Mouse (Mus musculus) intestine, embryonic 14.5 days (tissue): ENCODE results near the gene Clec2e. TPM values are rescaled to one million over a fixed set of nuclear protein-coding genes. Genes with fewer than 3 reads are reported as not detected.
A peak's percentile ranks its signal among the peaks of the same experiment; 100 is the strongest.

Experiments used
- ATAC-seq: fragments of 200-750 bp; cut with Nextera tagmentation; replicated peaks from 2 replicates; pipeline ENCODE4 v1.8.0; 2017; ENCODE audit warnings: low read depth, moderate number of reproducible peaks, moderate TSS enrichment, moderate library complexity; ENCODE audit not compliant: low FRiP score, low TSS enrichment
- DNase-seq: peaks from one replicate; pipeline ENCODE4 v3.0.0-alpha.2; 2018; ENCODE audit warnings: low spot score
- H3K27ac ChIP-seq: fragments of 300-500 bp; sonication (generic); 2 replicates; pipeline ENCODE4 v1.5.1; 2014; ENCODE audit warnings: low read depth, mild to moderate bottlenecking, control low read depth
- H3K27me3 ChIP-seq: fragments of 300-500 bp; sonication (generic); replicated peaks from 2 replicates; pipeline ENCODE4 v1.6.1; 2014; ENCODE audit warnings: low read length, control low read depth; ENCODE audit not compliant: control insufficient read depth, insufficient read depth
- H3K36me3 ChIP-seq: fragments of 300-500 bp; sonication (generic); 2 replicates; pipeline ENCODE4 v1.6.1; 2014; ENCODE audit warnings: low read length, control low read depth; ENCODE audit not compliant: control insufficient read depth, insufficient read depth
- H3K4me1 ChIP-seq: fragments of 300-500 bp; sonication (generic); replicated peaks from 2 replicates; pipeline ENCODE4 v1.6.1; 2014; ENCODE audit warnings: low read length, control low read depth, mixed read lengths; ENCODE audit not compliant: control insufficient read depth, insufficient read depth
- H3K4me2 ChIP-seq: fragments of 300-500 bp; sonication (generic); 2 replicates; pipeline ENCODE4 v1.6.1; 2014; ENCODE audit warnings: low read length
- H3K4me3 ChIP-seq: fragments of 300-500 bp; sonication (generic); 2 replicates; pipeline ENCODE4 v1.5.1; 2014; ENCODE audit warnings: low read depth, low read length, control low read depth, mixed read lengths
- H3K9ac ChIP-seq: fragments of 300-500 bp; sonication (generic); 2 replicates; pipeline ENCODE4 v1.6.1; 2014; ENCODE audit warnings: mild to moderate bottlenecking, low read length
- H3K9me3 ChIP-seq: fragments of 300-500 bp; sonication (generic); 2 replicates; pipeline ENCODE4 v1.6.1; 2016; ENCODE audit warnings: low read length, control low read depth; ENCODE audit not compliant: control insufficient read depth
- WGBS: fragments of 180-500 bp; shearing (Covaris S2); extraction: QIAGEN DNeasy Blood & Tissue Kit; methylation state at CpG from one replicate; pipeline ENCODE4 v1.1.7; 2014; 5-methylcytosine and 5-hydroxymethylcytosine counted together
- polyA plus RNA-seq: library from polyadenylated mRNA; unstranded; fragments of >200 nt; fragmentation: Nextera tagmentation; extraction: Ambion mirVana; gene quantifications from 2 replicates; pipeline ENCODE4 v1.2.1, GENCODE M21; 2014

The Clec2e gene
- polyA plus RNA-seq, 1 experiment from 2014 or later = 0.68 TPM

DNA sequence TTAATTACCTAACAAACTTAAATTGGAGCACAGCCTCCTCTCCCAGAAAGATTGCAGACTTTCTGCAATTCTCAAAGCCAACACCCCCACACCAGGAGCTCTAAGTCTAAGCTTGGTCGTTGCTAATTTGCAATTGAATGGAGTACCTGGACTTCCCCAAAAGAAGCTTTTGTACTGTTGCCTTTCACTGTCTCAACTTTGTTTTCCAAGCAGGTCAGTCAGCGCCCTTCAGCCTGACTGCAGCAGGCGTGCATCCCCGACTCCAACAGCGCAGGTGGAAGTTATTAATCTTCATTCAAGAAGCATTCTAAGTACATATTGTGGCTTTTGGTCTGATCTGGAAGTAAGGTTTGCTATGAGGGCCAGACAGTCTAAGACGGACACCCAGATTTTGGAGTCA is 15.6 kb downstream of the Clec2e start:
- no peak for DNase-seq
- Histone ChIP-seq H3K4me3 (no peak overlapping the region), H3K4me1 (no peaks in the 10 kb centered on the region), H3K9ac (no peak overlapping the region), H3K27ac (no peak overlapping the region), H3K27me3 (no peaks in the 10 kb centered on the region), H3K9me3 (0 out of 2 replicates have a peak, but pooled peaks cover 5% of the 10 kb centered on the region), H3K36me3 (no peaks in the 10 kb centered on the region), H3K4me2 (no peak overlapping the region)
- no peak for ATAC-seq
- WGBS = 86% methylated on average over 6 of the region's 6 CpGs

DNA sequence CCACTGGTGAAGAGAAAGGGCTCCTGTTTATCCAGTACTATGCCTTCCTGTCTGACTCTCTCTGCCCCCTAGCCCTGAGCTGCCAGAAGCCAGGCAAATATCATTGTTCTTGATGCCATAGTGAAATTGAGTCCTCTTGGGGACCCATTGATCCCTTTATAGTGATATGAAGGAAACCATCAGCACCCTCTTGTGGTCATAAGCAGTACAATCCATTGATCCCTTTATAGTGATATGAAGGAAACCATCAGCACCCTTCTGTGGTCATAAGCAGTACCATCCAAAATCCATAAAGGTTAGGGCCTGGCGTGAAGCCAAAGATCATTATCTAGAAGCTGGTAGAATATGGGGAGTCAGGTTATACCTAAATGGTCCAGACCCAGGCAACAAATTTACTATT is 33.7 kb downstream of the Clec2e start:
- H3K4me2 ChIP-seq = no peak overlapping the region
- H3K27ac ChIP-seq = no peak overlapping the region
- no peak overlapping the region for H3K9ac ChIP-seq
- DNase-seq = no peak
- no peaks in the 10 kb centered on the region for H3K36me3 ChIP-seq
- H3K9me3 ChIP-seq = 0 out of 2 replicates have a peak, but pooled peaks cover 5% of the 10 kb centered on the region
- no peaks in the 10 kb centered on the region for H3K4me1 ChIP-seq
- no peaks in the 10 kb centered on the region for H3K27me3 ChIP-seq
- peak; percentile 53; the same call in 1 of the 2 replicates for ATAC-seq
- no peak overlapping the region for H3K4me3 ChIP-seq
- 78% methylated on average over 1 of the region's 1 CpGs for WGBS

DNA sequence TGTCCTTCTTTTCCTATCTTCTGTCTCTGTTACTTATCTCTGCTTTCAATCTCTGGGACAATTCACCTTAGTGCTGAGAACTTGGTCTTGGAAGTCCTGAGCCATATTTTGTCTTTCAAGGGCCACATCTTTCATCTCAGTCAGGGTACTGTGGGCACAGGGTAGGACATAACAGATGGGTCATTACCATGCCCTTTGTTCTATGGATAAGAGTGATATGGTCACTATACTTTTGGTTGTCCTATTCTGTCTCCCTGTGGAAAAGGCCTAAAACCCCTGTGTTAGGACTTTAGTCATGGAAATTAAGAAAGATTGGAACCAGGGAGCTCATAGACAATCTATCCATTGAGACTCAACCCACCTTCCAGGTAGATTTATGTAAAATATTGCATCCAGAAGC is 34.2 kb downstream of the Clec2e start:
- ATAC-seq (no peak), DNase-seq (no peak)
- Histone ChIP-seq H3K36me3 (no peaks in the 10 kb centered on the region), H3K9ac (no peak overlapping the region), H3K4me2 (no peak overlapping the region), H3K9me3 (0 out of 2 replicates have a peak, but pooled peaks cover 5% of the 10 kb centered on the region), H3K4me1 (no peaks in the 10 kb centered on the region), H3K27ac (no peak overlapping the region), H3K27me3 (no peaks in the 10 kb centered on the region), H3K4me3 (no peak overlapping the region)

DNA sequence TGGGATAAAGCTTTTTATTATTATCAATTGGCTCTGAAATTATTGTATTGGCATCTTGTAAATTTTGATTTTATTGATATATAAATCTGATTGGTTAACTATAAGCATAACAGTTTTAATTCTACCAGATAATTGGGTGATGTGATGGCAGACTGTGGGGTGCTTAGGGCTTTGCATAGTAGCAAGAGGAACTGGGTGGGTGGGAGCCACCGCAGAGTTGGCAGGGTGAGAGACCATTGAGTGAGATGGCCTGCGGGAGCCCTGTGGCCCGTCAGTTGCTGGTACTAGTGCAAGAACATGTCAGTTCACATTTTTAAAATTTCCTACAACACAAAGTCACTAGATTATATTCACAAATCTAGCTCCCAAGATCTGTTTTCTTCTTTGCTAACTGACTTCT is 34.9 kb downstream of the Clec2e start:
- no peak overlapping the region for H3K9ac ChIP-seq
- no peaks in the 10 kb centered on the region for H3K9me3 ChIP-seq
- H3K27me3 ChIP-seq = no peaks in the 10 kb centered on the region
- DNase-seq (no peak), ATAC-seq (no peak)
- H3K4me2 ChIP-seq = no peak overlapping the region
- no peaks in the 10 kb centered on the region for H3K36me3 ChIP-seq
- no peak overlapping the region for H3K4me3 ChIP-seq
- H3K27ac ChIP-seq = no peak overlapping the region
- H3K4me1 ChIP-seq = no peaks in the 10 kb centered on the region
- WGBS = 93% methylated on average over 3 of the region's 3 CpGs

DNA sequence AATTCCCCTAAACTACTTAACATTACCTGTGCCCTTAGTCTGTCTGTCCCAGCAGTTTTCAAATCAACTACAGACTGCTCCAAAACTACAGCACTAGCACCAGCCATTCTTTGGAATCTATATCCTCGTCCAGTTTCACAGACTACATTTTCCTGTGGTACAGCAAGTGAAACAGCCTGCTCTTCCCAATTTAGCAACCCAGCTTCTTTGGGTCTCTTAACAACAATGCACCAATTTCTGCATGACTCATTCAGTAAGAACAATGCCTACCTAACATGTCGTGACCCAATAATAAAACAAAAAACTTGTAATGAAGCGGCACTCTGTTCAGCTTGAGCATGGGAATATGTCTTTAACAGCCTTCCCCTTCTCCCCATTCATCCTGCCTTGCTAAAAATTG is 35.3 kb downstream of the Clec2e start:
- Histone ChIP-seq H3K27me3 (no peaks in the 10 kb centered on the region), H3K4me1 (no peaks in the 10 kb centered on the region), H3K4me3 (no peak overlapping the region), H3K36me3 (no peaks in the 10 kb centered on the region), H3K27ac (no peak overlapping the region), H3K9me3 (no peaks in the 10 kb centered on the region), H3K4me2 (no peak overlapping the region), H3K9ac (no peak overlapping the region)
- ATAC-seq (no peak), DNase-seq (no peak)
- WGBS = 68% methylated on average over 3 of the region's 3 CpGs

DNA sequence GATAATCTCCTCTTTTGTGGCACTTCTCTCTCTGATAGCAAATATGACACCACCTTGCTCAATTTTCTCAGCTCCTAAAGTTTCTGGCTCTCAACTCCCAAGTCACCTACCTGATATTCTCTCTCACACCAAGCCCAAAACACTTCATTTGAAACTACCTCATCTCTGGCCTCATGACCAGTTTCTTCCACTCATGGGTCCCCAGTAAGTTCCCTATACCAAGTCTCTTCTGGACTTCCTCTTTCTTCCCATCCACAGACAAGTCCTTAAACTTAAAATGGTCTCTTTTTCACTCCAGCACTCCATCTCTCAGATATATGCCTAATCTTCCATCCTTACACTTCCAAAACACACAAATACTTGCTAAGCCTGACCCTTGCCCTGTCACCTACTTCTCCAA is 42.7 kb downstream of the Clec2e start:
- DNase-seq (no peak), ATAC-seq (no peak)
- no peak overlapping the region for H3K9ac ChIP-seq
- no peaks in the 10 kb centered on the region for H3K4me1 ChIP-seq
- no peaks in the 10 kb centered on the region for H3K9me3 ChIP-seq
- no peak overlapping the region for H3K4me3 ChIP-seq
- no peaks in the 10 kb centered on the region for H3K27me3 ChIP-seq
- H3K27ac ChIP-seq = no peak overlapping the region
- H3K4me2 ChIP-seq = no peak overlapping the region
- no peaks in the 10 kb centered on the region for H3K36me3 ChIP-seq

DNA sequence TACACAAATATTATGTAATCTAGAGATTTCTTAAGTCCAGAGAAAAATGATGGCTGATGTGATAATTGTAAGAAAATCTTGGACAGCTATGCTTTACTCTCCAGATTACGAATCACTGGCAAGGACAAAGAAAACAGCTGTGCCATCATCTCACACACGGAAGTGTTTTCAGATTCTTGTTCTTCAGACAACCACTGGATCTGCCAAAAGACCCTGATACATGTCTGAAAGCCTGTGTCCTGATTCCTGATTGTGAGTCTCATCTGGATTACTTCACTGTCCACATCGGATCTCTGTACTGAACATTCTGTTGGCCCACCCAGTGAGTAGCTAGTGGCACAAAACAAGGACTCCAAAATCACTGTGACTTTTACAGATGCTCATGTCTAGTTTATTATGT is 44.5 kb downstream of the Clec2e start:
- H3K4me1 ChIP-seq = no peaks in the 10 kb centered on the region
- WGBS = 77% methylated on average over 3 of the region's 3 CpGs
- H3K27me3 ChIP-seq = no peaks in the 10 kb centered on the region
- H3K27ac ChIP-seq = no peak overlapping the region
- no peak overlapping the region for H3K4me2 ChIP-seq
- no peaks in the 10 kb centered on the region for H3K9me3 ChIP-seq
- no peak overlapping the region for H3K4me3 ChIP-seq
- ATAC-seq = no peak
- DNase-seq = no peak
- no peaks in the 10 kb centered on the region for H3K36me3 ChIP-seq
- H3K9ac ChIP-seq = no peak overlapping the region

DNA sequence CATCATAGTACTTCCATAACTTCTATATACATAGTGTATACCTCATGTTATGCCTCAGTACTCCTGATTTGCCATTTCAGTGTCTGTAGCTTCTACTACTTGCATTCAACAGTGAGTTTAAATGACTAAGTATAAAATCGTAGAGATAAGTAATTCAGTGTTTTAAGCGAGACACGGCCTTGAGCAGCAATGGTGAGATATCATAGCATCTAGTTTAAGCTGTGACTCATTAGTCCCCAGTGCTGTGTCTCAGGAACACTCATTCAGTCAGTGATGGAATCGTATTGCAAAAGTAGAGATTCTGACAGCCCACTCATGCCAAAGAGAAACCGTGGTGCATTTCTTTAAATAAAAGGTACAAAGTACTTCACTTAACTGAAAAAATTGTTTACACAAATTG is 49.0 kb downstream of the Clec2e start:
- H3K27ac ChIP-seq = no peak overlapping the region
- WGBS = 81% methylated on average over 5 of the region's 5 CpGs
- H3K27me3 ChIP-seq = no peaks in the 10 kb centered on the region
- no peak overlapping the region for H3K9ac ChIP-seq
- no peaks in the 10 kb centered on the region for H3K36me3 ChIP-seq
- ATAC-seq (no peak), DNase-seq (no peak)
- no peak overlapping the region for H3K4me2 ChIP-seq
- H3K9me3 ChIP-seq = no peaks in the 10 kb centered on the region
- H3K4me1 ChIP-seq = no peaks in the 10 kb centered on the region
- no peak overlapping the region for H3K4me3 ChIP-seq

DNA sequence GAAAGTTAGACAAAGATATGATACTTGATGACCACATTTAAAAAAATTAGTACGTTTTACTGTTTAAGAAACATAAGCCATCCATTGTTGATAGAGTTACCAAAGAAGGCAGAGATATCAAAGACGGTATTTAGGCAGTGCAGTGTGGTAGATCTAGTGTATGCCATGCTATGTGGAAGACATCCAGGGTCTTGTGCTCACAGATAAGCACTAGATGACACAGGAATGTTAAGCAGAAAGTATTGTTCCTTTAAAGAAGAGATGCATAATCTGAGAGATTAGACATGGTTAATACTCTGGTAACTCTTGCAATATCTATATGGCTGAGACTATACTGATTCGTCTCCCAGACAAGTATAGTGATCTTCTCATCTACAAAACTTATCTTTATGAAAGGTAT is 49.6 kb downstream of the Clec2e start:
- no peak overlapping the region for H3K27ac ChIP-seq
- DNase-seq (no peak), ATAC-seq (no peak)
- no peaks in the 10 kb centered on the region for H3K9me3 ChIP-seq
- no peak overlapping the region for H3K9ac ChIP-seq
- no peaks in the 10 kb centered on the region for H3K27me3 ChIP-seq
- no peak overlapping the region for H3K4me3 ChIP-seq
- H3K36me3 ChIP-seq = no peaks in the 10 kb centered on the region
- 79% methylated on average over 3 of the region's 3 CpGs for WGBS
- H3K4me2 ChIP-seq = no peak overlapping the region
- H3K4me1 ChIP-seq = no peaks in the 10 kb centered on the region
